Mouse (Mus musculus): ENCODE data around the gene Ptk7. TPM values are rescaled to one million over a fixed set of nuclear protein-coding genes. Genes with fewer than 3 reads are reported as not detected.
"Not testable (repeated sequence)": the region's sequence is repeated elsewhere in the genome, so short reads cannot be mapped to it uniquely, and the experiment has no call there.

Ptk7 gene
- total and polyA plus RNA-seq, 2 experiments from 2014 or later = 17.2 to 57.9 TPM

GRCm38 (mm10) chr17:46574535-46574934, 54.8 kb downstream of the Ptk7 start:
- Histone ChIP-seq H3K27me3 (ENCODE audit: control insufficient read depth, insufficient read depth, low read length) (no peaks in the 10 kb centered on the region), H3K9ac (replicated peaks; ENCODE audit: low read depth, low read length) (no peak overlapping the region), H3K4me3 (ENCODE audit: low read depth, low read length) (no peak overlapping the region), H3K9me3 (replicated peaks; ENCODE audit: control insufficient read depth, low read length) (no peaks in the 10 kb centered on the region), H3K4me2 (ENCODE audit: low read depth, low read length) (no peak overlapping the region), H3K27ac (ENCODE audit: low read depth) (no peak overlapping the region), H3K4me1 (ENCODE audit: control insufficient read depth, insufficient read depth) (no peaks in the 10 kb centered on the region), H3K36me3 (replicated peaks; ENCODE audit: control insufficient read depth, insufficient read depth, low read length) (peaks cover 79% of the 10 kb centered on the region)
- TF ChIP-seq CTCF (IDR thresholded peaks at IDR 0.05; ENCODE audit: low read depth) (no peak), EP300 (IDR thresholded peaks at IDR 0.05; ENCODE audit: low read depth) (no peak)
- WGBS = 87% methylated on average over 7 of the region's 7 CpGs
- no peak for DNase-seq (ENCODE audit: low spot score)
- ATAC-seq (ENCODE audit: insufficient read depth, low read depth) = no peak

GRCm38 (mm10) chr17:46571005-46571404, 58.3 kb downstream of the Ptk7 start:
- Histone ChIP-seq H3K27ac (ENCODE audit: low read depth) (peak overlapping the region; percentile 57; the same call in 1 of the 2 replicates), H3K4me1 (ENCODE audit: control insufficient read depth, insufficient read depth) (no peaks in the 10 kb centered on the region), H3K9me3 (replicated peaks; ENCODE audit: control insufficient read depth, low read length) (no peaks in the 10 kb centered on the region), H3K36me3 (replicated peaks; ENCODE audit: control insufficient read depth, insufficient read depth, low read length) (peaks cover 77% of the 10 kb centered on the region), H3K4me3 (ENCODE audit: low read depth, low read length) (no peak overlapping the region), H3K27me3 (ENCODE audit: control insufficient read depth, insufficient read depth, low read length) (no peaks in the 10 kb centered on the region), H3K9ac (replicated peaks; ENCODE audit: low read depth, low read length) (no peak overlapping the region), H3K4me2 (ENCODE audit: low read depth, low read length) (no peak overlapping the region)
- TF ChIP-seq CTCF (IDR thresholded peaks at IDR 0.05; ENCODE audit: low read depth) (no peak), EP300 (IDR thresholded peaks at IDR 0.05; ENCODE audit: low read depth) (no peak)
- 67% methylated on average over 11 of the region's 11 CpGs for WGBS
- DNase-seq (ENCODE audit: low spot score) (no peak), ATAC-seq (ENCODE audit: insufficient read depth, low read depth) (peak; percentile 41; the same call in 1 of the 2 replicates)

DNA sequence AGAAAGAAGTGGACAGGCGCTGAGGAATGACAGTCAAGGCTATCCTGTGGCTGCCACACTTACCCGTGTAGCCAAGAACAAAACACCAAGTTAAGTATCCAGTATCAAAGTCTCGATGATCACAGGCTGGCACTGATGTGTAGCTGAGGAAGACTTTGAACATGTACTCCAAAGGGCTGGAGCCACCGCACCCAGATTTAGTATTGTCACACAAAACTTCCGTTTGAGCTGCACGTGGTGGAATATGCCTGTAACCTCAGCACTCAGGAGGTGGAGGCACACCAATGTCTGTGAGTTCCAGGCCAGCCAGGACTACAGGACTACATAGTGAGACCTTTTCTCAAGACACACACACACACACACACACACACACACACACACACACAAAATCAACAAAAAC, 70.2 kb downstream of the Ptk7 start:
- WGBS = 90% methylated on average over 6 of the region's 6 CpGs
- no peak for ATAC-seq (ENCODE audit: insufficient read depth, low read depth)

DNA sequence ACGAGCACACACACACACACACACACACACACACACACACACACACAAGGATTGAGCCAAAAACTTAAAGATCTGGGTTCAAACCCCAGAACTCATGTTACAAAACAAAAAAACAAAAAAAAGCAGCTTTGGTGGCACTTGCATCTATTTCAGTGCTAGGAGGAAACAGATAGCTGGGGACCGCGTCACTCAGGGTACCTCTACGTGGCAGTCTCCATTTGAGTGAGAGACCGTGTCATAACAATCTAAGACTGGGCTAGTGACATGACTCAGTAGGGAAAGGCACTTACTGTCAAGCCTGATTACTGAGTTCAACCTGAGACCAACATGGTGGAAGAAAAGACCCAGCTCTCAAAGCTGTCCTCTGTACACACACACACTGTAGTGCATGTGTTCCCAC, 71.2 kb downstream of the Ptk7 start:
- Histone ChIP-seq H3K27me3 (ENCODE audit: control insufficient read depth, insufficient read depth, low read length) (no peaks in the 10 kb centered on the region), H3K9ac (replicated peaks; ENCODE audit: low read depth, low read length) (no peak overlapping the region), H3K36me3 (replicated peaks; ENCODE audit: control insufficient read depth, insufficient read depth, low read length) (no peaks in the 10 kb centered on the region), H3K4me1 (ENCODE audit: control insufficient read depth, insufficient read depth) (peaks cover 17% of the 10 kb centered on the region; the same call in 1 of the 2 replicates), H3K9me3 (replicated peaks; ENCODE audit: control insufficient read depth, low read length) (no peaks in the 10 kb centered on the region), H3K4me2 (ENCODE audit: low read depth, low read length) (no peak overlapping the region), H3K4me3 (ENCODE audit: low read depth, low read length) (no peak overlapping the region), H3K27ac (ENCODE audit: low read depth) (no peak overlapping the region)
- WGBS = 79% methylated on average over 5 of the region's 5 CpGs
- TF ChIP-seq EP300 (IDR thresholded peaks at IDR 0.05; ENCODE audit: low read depth) (no peak), CTCF (IDR thresholded peaks at IDR 0.05; ENCODE audit: low read depth) (no peak)
- DNase-seq (ENCODE audit: low spot score) = no peak
- ATAC-seq (ENCODE audit: insufficient read depth, low read depth) = no peak

More for the DNA sequence above, 70.2 kb downstream of the Ptk7 start:
- Histone ChIP-seq H3K36me3 (replicated peaks; ENCODE audit: control insufficient read depth, insufficient read depth, low read length) (no peaks in the 10 kb centered on the region), H3K9me3 (replicated peaks; ENCODE audit: control insufficient read depth, low read length) (no peaks in the 10 kb centered on the region), H3K4me1 (ENCODE audit: control insufficient read depth, insufficient read depth) (peaks cover 7% of the 10 kb centered on the region; the same call in 1 of the 2 replicates), H3K4me2 (ENCODE audit: low read depth, low read length) (no peak overlapping the region), H3K27me3 (ENCODE audit: control insufficient read depth, insufficient read depth, low read length) (no peaks in the 10 kb centered on the region), H3K9ac (replicated peaks; ENCODE audit: low read depth, low read length) (no peak overlapping the region), H3K4me3 (ENCODE audit: low read depth, low read length) (no peak overlapping the region), H3K27ac (ENCODE audit: low read depth) (no peak overlapping the region)
- no peak for DNase-seq (ENCODE audit: low spot score)
- TF ChIP-seq EP300 (IDR thresholded peaks at IDR 0.05; ENCODE audit: low read depth) (no peak), CTCF (IDR thresholded peaks at IDR 0.05; ENCODE audit: low read depth) (no peak)

DNA sequence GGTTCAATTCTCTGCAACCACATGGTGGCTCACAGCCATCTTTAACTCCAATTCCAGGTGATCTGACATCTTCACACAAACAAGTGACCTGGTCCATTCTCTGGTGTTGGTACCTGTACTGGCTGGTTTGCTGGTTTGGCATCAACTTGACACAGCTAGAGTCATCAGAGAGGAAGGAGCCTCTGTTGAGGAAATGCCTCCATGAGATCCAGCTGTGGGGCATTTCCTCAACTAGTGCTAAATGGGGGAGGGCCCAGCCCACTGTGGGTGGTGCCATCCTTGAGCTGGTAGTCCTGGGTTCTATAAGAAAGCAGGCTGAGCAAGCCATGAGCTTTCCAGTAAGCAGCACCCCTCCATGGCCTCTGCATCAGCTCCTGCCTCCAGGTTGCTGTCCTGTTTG, 72.0 kb downstream of the Ptk7 start:
- not testable (repeated sequence) for H3K9ac ChIP-seq (replicated peaks; ENCODE audit: low read depth, low read length); H3K36me3 ChIP-seq (replicated peaks; ENCODE audit: control insufficient read depth, insufficient read depth, low read length); H3K4me3 ChIP-seq (ENCODE audit: low read depth, low read length); H3K27me3 ChIP-seq (ENCODE audit: control insufficient read depth, insufficient read depth, low read length); ATAC-seq (ENCODE audit: insufficient read depth, low read depth); DNase-seq (ENCODE audit: low spot score); H3K9me3 ChIP-seq (replicated peaks; ENCODE audit: control insufficient read depth, low read length); H3K4me2 ChIP-seq (ENCODE audit: low read depth, low read length); H3K27ac ChIP-seq (ENCODE audit: low read depth)
- peaks cover 17% of the 10 kb centered on the region; the same call in 1 of the 2 replicates for H3K4me1 ChIP-seq (ENCODE audit: control insufficient read depth, insufficient read depth)

GRCm38 (mm10) chr17:46556584-46556945, 72.7 kb downstream of the Ptk7 start:
- Histone ChIP-seq H3K36me3 (replicated peaks; ENCODE audit: control insufficient read depth, insufficient read depth, low read length) (peaks cover 2% of the 10 kb centered on the region; the same call in 1 of the 2 replicates), H3K4me3 (ENCODE audit: low read depth, low read length) (peak overlapping the region; percentile 99), H3K27ac (ENCODE audit: low read depth) (peak overlapping the region; percentile 80), H3K27me3 (ENCODE audit: control insufficient read depth, insufficient read depth, low read length) (no peaks in the 10 kb centered on the region), H3K9me3 (replicated peaks; ENCODE audit: control insufficient read depth, low read length) (no peaks in the 10 kb centered on the region), H3K4me1 (ENCODE audit: control insufficient read depth, insufficient read depth) (peaks cover 17% of the 10 kb centered on the region; the same call in 1 of the 2 replicates), H3K4me2 (ENCODE audit: low read depth, low read length) (peak overlapping the region; percentile 67), H3K9ac (replicated peaks; ENCODE audit: low read depth, low read length) (peak overlapping the region; percentile 100)
- TF ChIP-seq CTCF (IDR thresholded peaks at IDR 0.05; ENCODE audit: low read depth) (no peak), EP300 (IDR thresholded peaks at IDR 0.05; ENCODE audit: low read depth) (no peak)
- ATAC-seq (ENCODE audit: insufficient read depth, low read depth) = no peak
- DNase-seq (ENCODE audit: low spot score) = no peak
- under 1% methylated on average over 11 of the region's 11 CpGs for WGBS

Measured in heart, postnatal 0 days (tissue).